Mouse (Mus musculus): ENCODE data around the gene AI481877.

The AI481877 gene

DNA sequence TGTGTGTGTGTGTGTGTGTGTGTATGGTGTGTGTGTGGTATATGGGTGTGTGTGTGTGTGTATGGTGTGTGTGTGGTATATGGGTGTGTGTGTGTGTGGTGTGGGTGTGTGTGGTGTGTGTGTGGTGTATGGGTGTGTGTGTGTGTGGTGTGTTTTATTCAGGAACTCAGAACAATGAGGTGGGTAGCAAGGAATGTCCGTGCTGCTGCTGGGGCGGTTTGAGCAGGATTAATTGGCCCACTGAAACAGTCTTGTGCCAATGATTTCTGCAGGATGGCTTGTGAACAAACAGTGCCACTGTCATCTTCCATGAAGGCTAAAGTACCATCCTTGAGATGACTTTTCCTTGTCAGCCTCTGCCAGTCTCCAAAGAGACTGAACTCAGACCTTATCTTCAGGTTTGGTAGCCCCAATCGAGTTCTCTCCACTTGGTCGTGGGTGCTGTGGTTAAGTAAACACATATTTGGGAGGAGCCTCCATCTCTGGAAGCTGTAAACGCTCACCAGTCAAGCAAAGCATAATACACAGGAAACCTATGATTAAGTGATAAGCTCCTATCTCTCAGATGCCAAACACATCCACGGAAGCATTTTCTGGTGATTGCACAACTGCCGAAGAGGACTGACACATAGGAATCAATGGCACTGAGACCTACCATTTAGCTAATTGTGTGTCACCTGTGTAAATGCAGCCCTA lies 18.3 kb upstream of the AI481877 start:
- TF ChIP-seq NANOG (IDR thresholded peaks at IDR 0.05; ENCODE audit: borderline replicate concordance, low read length) (no peak), POU5F1 (IDR thresholded peaks at IDR 0.05; ENCODE audit: borderline replicate concordance, low read length) (no peak), CTCF (conservative IDR thresholded peaks at IDR 0.05; ENCODE audit: low read length) (no peak)
- Histone ChIP-seq H3K4me1 (replicated peaks; ENCODE audit: low read depth, low read length) (peaks cover 6% of the 10 kb centered on the region; the same call in 1 of the 2 replicates), H3K27me3 (ENCODE audit: insufficient read depth, low read length) (no peaks in the 10 kb centered on the region)

DNA sequence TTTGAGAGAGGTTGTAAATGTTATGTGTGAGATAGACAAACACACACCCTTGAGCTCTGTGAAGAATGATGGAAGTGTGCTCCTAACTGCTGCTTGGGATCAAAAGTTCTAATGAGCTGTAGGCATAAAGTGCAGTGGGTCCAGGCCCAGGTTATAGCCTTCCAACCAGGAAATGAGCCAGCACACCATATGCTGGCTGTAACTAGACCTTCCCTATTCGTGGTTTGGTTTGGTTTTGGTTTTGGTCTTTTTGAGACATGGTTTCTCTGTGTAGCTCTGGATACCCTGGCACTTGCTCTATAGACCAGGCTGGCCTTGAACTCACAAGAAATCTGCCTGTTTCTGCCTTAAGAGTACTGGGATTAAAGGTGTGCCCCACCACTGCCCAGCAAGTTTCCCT lies 13.2 kb upstream of the AI481877 start:
- no peak for TF ChIP-seq CTCF (conservative IDR thresholded peaks at IDR 0.05; ENCODE audit: low read length)
- no peak for TF ChIP-seq NANOG (IDR thresholded peaks at IDR 0.05; ENCODE audit: borderline replicate concordance, low read length)
- TF ChIP-seq POU5F1 (IDR thresholded peaks at IDR 0.05; ENCODE audit: borderline replicate concordance, low read length): no peak
- H3K4me3 ChIP-seq (replicated peaks; ENCODE audit: low read length): no peak overlapping the region
- H3K36me3 ChIP-seq (ENCODE audit: insufficient read depth, low read length): no peaks in the 10 kb centered on the region
- no peaks in the 10 kb centered on the region for H3K27me3 ChIP-seq (ENCODE audit: insufficient read depth, low read length)
- no peaks in the 10 kb centered on the region for H3K9me3 ChIP-seq (ENCODE audit: low read length)
- H3K4me1 ChIP-seq (replicated peaks; ENCODE audit: low read depth, low read length): peaks cover 6% of the 10 kb centered on the region; the same call in 1 of the 2 replicates

More for the DNA sequence above, 18.3 kb upstream of the AI481877 start:
- Histone ChIP-seq H3K9me3 (ENCODE audit: low read length) (no peaks in the 10 kb centered on the region), H3K4me3 (replicated peaks; ENCODE audit: low read length) (no peak overlapping the region), H3K36me3 (ENCODE audit: insufficient read depth, low read length) (no peaks in the 10 kb centered on the region)

- no peak for TF ChIP-seq POU5F1 (IDR thresholded peaks at IDR 0.05; ENCODE audit: borderline replicate concordance, low read length)
- TF ChIP-seq CTCF (conservative IDR thresholded peaks at IDR 0.05; ENCODE audit: low read length): no peak
- no peak for TF ChIP-seq NANOG (IDR thresholded peaks at IDR 0.05; ENCODE audit: borderline replicate concordance, low read length)
- no peaks in the 10 kb centered on the region for H3K9me3 ChIP-seq (ENCODE audit: low read length)
- H3K4me3 ChIP-seq (replicated peaks; ENCODE audit: low read length): no peak overlapping the region
- no peaks in the 10 kb centered on the region for H3K27me3 ChIP-seq (ENCODE audit: insufficient read depth, low read length)
- H3K36me3 ChIP-seq (ENCODE audit: insufficient read depth, low read length): no peaks in the 10 kb centered on the region
- peaks cover 6% of the 10 kb centered on the region; the same call in 1 of the 2 replicates for H3K4me1 ChIP-seq (replicated peaks; ENCODE audit: low read depth, low read length)
Measured at GRCm38 (mm10) chr4:59150907-59151306, 12.1 kb upstream of the AI481877 start.

GRCm38 (mm10) chr4:59149043-59149442 lies 10.3 kb upstream of the AI481877 start:
- no peaks in the 10 kb centered on the region for H3K27me3 ChIP-seq (ENCODE audit: insufficient read depth, low read length)
- H3K36me3 ChIP-seq (ENCODE audit: insufficient read depth, low read length): no peaks in the 10 kb centered on the region
- no peak for TF ChIP-seq CTCF (conservative IDR thresholded peaks at IDR 0.05; ENCODE audit: low read length)
- no peak for TF ChIP-seq NANOG (IDR thresholded peaks at IDR 0.05; ENCODE audit: borderline replicate concordance, low read length)
- TF ChIP-seq POU5F1 (IDR thresholded peaks at IDR 0.05; ENCODE audit: borderline replicate concordance, low read length): no peak
- no peaks in the 10 kb centered on the region for H3K9me3 ChIP-seq (ENCODE audit: low read length)
- H3K4me1 ChIP-seq (replicated peaks; ENCODE audit: low read depth, low read length): peaks cover 2% of the 10 kb centered on the region; the same call in 1 of the 2 replicates
- no peak overlapping the region for H3K4me3 ChIP-seq (replicated peaks; ENCODE audit: low read length)

DNA sequence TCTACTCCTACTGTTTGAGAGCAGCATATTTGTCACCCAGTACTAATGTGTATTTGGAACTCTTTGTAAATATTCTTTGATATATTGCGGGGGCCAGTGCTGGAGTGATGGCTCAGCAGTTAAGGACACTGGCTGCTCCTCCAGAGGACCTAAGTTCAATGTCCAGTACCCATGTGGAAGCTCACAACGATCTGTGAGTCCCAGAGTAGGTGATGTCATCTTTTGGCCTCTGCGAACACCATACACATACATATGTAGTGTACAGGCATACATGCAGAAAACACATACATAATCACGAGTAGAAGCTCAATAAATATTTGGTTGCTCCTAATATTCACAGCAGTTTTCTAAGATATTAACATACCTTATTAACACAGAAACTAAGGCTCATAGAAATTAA lies 9.8 kb downstream of the AI481877 start:
- no peaks in the 10 kb centered on the region for H3K9me3 ChIP-seq (ENCODE audit: low read length)
- H3K27me3 ChIP-seq (ENCODE audit: insufficient read depth, low read length): no peaks in the 10 kb centered on the region
- H3K4me1 ChIP-seq (replicated peaks; ENCODE audit: low read depth, low read length): no peaks in the 10 kb centered on the region
- no peaks in the 10 kb centered on the region for H3K36me3 ChIP-seq (ENCODE audit: insufficient read depth, low read length)
- TF ChIP-seq POU5F1 (IDR thresholded peaks at IDR 0.05; ENCODE audit: borderline replicate concordance, low read length) (no peak), NANOG (IDR thresholded peaks at IDR 0.05; ENCODE audit: borderline replicate concordance, low read length) (no peak), CTCF (conservative IDR thresholded peaks at IDR 0.05; ENCODE audit: low read length) (no peak)
- no peak overlapping the region for H3K4me3 ChIP-seq (replicated peaks; ENCODE audit: low read length)

GRCm38 (mm10) chr4:59125053-59125452 lies 13.7 kb downstream of the AI481877 start:
- Histone ChIP-seq H3K9me3 (ENCODE audit: low read length) (no peaks in the 10 kb centered on the region), H3K4me1 (replicated peaks; ENCODE audit: low read depth, low read length) (no peaks in the 10 kb centered on the region), H3K4me3 (replicated peaks; ENCODE audit: low read length) (no peak overlapping the region), H3K27me3 (ENCODE audit: insufficient read depth, low read length) (no peaks in the 10 kb centered on the region), H3K36me3 (ENCODE audit: insufficient read depth, low read length) (no peaks in the 10 kb centered on the region)
- no peak for TF ChIP-seq NANOG (IDR thresholded peaks at IDR 0.05; ENCODE audit: borderline replicate concordance, low read length)
- TF ChIP-seq POU5F1 (IDR thresholded peaks at IDR 0.05; ENCODE audit: borderline replicate concordance, low read length): no peak
- no peak for TF ChIP-seq CTCF (conservative IDR thresholded peaks at IDR 0.05; ENCODE audit: low read length)

DNA sequence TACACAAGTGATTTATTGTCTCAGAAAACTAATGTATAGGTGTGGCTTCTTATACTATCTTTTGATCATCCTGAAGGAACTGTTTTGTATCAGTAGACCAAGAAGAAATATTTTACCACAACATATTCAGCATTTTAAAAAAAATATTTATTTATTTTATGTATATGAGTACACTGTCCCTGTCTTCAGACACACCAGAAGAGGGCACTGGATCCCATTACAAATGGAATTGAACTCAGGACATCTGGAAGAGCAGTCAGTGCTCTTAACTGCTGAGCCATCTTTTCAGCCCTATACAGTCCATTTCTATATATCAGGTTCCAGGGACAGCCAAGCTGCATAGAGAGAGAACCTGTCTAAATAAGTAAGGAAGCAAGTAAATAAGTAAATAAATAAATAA lies 15.2 kb downstream of the AI481877 start:
- Histone ChIP-seq H3K4me3 (replicated peaks; ENCODE audit: low read length) (no peak overlapping the region), H3K27me3 (ENCODE audit: insufficient read depth, low read length) (no peaks in the 10 kb centered on the region), H3K9me3 (ENCODE audit: low read length) (no peaks in the 10 kb centered on the region)

DNA sequence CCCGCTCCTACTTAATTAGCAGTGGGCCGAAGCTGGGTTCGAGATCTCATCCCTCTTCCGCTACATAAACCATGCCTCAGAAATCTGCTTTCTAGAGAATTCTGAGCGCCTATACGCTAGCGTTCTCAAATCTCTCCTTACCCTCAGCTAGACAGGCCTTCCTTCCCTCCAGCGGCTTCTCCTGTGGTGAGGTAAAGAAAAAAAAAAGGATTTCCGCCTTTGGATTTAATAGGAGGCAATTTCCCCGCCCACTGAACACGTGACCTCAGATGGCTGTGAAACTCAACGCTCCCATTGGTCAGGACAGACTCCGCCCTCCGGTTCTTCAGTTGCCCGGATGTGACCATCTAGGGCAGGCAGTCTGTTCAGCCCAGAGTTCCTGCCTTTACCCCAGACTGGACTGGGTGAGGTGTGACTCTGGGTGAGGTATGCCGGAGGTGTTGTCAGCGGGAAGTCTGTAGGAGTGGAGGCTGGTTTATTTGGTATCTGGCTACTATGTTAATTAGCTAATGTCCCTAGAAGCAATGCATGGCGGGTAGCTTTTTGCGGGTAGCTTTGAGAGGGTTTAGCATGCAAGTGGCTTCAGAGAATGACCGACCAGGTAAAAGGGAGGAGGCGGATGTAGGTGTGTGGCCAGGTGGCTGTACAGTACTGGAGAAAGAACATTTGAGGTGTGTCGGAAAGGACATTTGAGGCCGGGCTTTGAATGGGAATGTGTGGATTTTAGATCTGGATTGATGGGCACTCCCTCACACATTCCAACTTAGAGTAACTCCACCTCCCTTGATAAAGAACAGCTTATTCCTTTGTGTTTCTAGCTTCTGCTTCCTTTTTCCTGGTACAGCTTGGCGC lies 20.9 kb downstream of the AI481877 start:
- peaks cover 7% of the 10 kb centered on the region; the same call in 1 of the 2 replicates for H3K4me1 ChIP-seq (replicated peaks; ENCODE audit: low read depth, low read length)
- no peak for TF ChIP-seq NANOG (IDR thresholded peaks at IDR 0.05; ENCODE audit: borderline replicate concordance, low read length)
- TF ChIP-seq CTCF (conservative IDR thresholded peaks at IDR 0.05; ENCODE audit: low read length): no peak
- no peak for TF ChIP-seq POU5F1 (IDR thresholded peaks at IDR 0.05; ENCODE audit: borderline replicate concordance, low read length)
- no peaks in the 10 kb centered on the region for H3K27me3 ChIP-seq (ENCODE audit: insufficient read depth, low read length)
- peak overlapping the region; percentile 21; the same call in 1 of the 2 replicates for H3K4me3 ChIP-seq (replicated peaks; ENCODE audit: low read length)
- H3K9me3 ChIP-seq (ENCODE audit: low read length): no peaks in the 10 kb centered on the region
- no peaks in the 10 kb centered on the region for H3K36me3 ChIP-seq (ENCODE audit: insufficient read depth, low read length)

More for the DNA sequence above, 15.2 kb downstream of the AI481877 start:
- TF ChIP-seq POU5F1 (IDR thresholded peaks at IDR 0.05; ENCODE audit: borderline replicate concordance, low read length) (no peak), CTCF (conservative IDR thresholded peaks at IDR 0.05; ENCODE audit: low read length) (no peak), NANOG (IDR thresholded peaks at IDR 0.05; ENCODE audit: borderline replicate concordance, low read length) (no peak)
- no peaks in the 10 kb centered on the region for H3K4me1 ChIP-seq (replicated peaks; ENCODE audit: low read depth, low read length)
- no peaks in the 10 kb centered on the region for H3K36me3 ChIP-seq (ENCODE audit: insufficient read depth, low read length)
